Mouse (Mus musculus) thymus, postnatal 14 days (tissue): Measurements from ENCODE around the gene Zfpl1.
A peak's percentile ranks its signal among the peaks of the same experiment; 100 is the strongest.

ENCODE experiments used
- DNase-seq: peaks from one replicate; pipeline ENCODE4 v3.0.0; 2021

Gene Zfpl1

DNA sequence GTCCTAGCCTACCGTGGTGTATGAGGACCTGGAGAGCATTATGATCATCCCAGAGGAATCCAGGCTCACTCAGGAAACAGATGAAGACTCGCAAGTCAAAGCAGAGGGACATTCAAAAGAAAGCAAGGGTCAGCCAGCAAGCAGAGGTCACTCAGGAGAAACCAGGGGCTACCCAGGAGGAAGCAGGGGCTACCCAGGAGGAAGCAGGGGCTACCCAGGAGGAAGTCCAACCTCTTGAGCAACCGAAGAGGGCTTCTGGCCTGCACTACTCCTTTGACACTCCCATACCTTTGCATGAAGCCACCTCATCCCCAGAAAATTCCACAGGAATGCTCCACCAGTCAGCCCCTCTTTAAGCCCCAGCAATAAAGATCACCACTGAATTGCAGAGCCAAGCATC is 13.1 kb upstream of the Zfpl1 start:
- no peak for DNase-seq

DNA sequence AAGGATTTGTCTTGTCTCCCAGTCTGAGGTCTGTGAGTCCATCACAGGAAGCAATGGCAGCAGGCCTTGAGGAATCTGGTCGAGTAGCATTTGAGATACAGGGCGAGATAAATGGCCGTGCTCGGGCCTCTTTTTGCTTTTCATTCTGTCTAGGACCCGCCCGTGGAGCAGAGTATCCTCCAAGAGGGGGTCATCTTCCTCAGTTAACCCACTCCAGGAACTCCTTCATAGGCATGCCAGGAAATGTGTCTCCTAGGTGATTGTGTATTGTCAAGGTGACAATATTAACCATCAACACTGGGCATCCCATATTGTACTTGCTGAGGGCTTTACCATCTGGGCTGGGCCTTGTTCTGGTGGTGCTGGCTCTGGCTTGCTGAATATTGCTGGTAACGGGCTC is 9.4 kb upstream of the Zfpl1 start, which contains the start of gene AC131692.1:
TSS of gene AC131692.1 (plus strand) at position 301 of the 400 bp plus-strand sequence.
- DNase-seq = no peak

DNA sequence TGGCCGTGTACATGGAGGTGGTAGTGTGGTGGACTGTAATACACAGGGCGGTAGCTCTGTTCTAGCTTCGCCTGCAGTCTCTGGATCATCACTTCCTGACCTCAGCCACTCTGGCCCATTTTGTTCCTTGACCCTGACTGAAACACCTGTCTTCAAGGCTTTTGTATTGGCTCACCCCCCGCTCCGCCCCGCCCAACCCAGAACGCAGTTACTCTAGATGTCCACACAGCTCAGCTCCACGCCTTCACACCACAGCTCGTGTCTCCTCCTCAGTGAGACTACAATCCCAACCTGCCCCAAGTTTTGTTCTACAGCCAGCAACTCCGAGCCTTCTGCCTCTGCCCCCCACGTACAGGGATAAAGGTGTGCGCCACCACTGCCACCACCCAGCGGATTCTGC is 4.1 kb upstream of the Zfpl1 start:
- DNase-seq = no peak

DNA sequence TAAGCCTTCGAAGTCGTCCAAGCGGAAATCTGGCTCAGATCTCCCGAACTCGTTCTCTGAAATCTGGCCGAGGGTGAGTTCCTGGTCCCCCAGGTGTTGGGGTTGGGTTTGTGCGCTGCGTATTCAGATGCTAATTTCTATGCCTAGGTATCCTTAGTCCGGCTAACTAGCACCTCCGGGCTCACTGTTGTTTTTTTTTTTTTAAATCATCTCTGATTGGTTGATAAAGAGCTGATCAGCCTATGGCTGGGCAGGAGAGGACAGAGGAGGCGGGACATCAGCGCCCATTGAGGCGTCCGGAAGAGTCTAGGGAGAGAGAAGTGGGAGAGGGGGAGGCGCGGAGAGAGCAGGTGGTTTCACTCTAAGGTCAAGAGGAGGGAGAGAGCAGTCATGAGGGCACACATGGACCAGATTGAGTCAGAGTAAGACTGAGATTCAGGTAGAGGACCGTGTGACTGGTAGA is 692 bp upstream of the Zfpl1 start:
- peak; percentile 68 for DNase-seq

- DNase-seq = no peak
Measured at GRCm38 (mm10) chr19:6082156-6082555, 2.6 kb downstream of the Zfpl1 start, which contains the start of gene Gm28374. Gene Gm28374 (minus strand): TSS chr19:6082256.

DNA sequence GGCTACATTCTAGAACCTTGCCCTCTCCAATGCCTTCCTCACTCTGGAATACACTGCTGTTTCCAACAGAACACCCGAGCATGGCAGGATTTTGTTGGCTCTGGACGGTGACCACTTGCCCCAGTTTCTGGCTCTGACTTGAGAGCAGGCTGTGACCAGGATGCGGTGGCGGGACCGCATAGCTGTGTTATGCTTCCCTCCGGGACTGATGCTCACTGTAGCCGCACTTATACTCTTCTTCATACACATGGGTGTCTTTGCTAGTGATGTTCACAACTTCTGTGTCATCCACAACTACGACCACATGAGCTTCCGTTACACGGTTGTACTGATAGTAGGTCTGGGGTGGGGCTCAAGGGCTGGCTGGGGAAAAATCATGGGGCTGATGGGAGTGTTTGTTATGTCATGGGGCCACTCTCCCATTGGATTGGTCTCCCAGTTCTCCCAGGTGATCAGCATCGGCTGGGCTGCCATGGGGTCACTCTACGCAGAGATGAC is 4.7 kb downstream of the Zfpl1 start, which contains the start of gene Tmem262:
TSS of gene Tmem262 (plus strand) at position 51 of the 498 bp plus-strand sequence.
- no peak for DNase-seq

DNA sequence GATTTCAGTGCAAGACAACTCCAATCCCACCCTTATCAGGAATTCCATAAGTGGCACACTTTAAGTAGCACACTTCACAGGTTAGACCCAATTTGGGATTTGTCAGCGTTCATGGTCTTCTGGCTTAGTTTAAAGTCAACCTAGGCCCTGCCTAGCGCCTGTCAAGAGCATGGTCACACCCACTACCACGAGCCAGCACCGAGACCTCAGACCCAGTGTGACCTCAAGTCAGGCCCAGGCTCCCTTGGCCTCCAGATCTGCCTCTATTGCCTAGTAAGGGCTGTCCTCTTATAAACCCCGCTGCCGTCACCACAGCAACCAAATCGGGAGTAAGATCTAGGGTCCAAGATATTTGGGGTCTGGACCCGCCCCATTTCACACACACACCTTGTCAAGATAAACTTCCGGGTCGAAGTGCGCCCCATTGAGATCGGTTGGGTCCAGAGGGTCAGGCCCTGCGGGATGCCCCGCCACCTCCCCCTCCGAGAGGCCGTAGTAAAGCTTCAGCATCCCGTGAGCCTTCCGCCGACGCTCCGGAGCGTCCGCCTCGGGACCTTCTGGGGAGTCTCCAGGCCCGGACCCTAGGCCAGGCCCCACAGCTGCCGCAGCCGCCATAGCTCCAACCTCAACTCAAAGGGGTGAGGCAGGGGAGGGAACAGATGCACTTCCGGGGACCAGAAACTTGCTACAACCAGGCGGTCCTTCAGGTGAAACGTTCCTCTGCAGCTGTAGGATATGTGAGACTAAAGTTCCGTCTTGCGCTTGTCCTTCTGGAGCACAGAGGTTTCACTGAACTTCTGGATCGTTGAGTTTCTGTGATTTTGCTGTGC is 8.0 kb downstream of the Zfpl1 start, which contains the start of gene Vps51:
TSS of gene Vps51 (minus strand) at position 668 of the 830 bp plus-strand sequence.
- peak; percentile 89 for DNase-seq

DNA sequence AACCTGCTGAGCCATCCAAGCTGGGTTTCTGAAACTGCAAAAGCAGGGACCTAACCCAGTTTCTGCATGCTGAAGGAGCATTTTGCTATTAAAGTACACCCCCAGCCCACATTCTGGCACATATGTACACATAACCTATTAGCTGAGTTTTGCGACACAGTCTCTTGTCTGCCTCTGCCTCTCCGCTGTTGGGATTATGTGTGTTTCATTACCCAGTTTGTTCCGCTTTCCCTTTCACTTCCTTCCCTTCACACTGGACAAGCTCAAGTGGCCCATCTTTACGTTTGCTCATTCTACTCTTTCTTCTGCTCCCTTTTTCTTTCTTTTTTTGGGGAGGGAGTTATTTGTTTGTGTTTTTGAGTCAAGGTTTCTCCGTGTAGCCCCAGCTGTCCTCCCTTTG is 10.9 kb downstream of the Zfpl1 start:
- DNase-seq = no peak

GRCm38 (mm10) chr19:6071261-6071660 is 13.5 kb downstream of the Zfpl1 start:
- DNase-seq = no peak

DNA sequence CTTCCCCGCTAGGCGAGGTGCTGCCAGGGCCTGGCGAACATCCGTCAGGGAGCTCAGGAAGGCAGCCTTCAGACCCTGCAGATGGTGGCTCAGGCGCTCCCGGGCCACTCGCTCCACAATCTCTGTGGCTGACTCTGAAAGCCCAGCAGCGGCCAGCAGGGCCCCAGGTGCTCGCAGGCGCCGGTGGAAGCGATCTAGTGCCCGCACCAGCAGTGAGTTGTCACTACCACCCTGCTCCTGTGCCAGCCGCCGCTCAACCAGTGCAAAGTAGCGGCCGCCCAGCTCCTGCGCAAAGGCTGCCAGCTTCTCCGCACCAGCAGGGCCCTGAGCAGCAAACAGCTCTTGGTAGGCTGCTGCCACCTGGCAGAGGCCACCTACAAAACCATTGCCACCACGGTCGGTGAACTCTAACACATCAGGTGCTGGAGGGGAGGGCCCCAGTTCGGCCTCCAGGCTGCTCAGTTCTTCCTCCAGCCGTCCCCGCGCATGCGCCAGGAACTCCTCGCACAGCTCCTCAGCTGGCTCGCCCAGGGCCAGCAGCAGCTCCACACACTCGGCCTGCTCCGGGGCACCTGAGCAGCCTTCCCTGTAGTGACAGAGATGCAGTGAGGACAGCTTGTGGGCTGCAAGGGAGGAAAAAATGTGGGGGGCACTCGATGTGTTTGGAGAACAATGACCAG is 14.0 kb downstream of the Zfpl1 start:
- no peak for DNase-seq

GRCm38 (mm10) chr19:6069851-6070250 is 14.9 kb downstream of the Zfpl1 start:
- DNase-seq = no peak

DNA sequence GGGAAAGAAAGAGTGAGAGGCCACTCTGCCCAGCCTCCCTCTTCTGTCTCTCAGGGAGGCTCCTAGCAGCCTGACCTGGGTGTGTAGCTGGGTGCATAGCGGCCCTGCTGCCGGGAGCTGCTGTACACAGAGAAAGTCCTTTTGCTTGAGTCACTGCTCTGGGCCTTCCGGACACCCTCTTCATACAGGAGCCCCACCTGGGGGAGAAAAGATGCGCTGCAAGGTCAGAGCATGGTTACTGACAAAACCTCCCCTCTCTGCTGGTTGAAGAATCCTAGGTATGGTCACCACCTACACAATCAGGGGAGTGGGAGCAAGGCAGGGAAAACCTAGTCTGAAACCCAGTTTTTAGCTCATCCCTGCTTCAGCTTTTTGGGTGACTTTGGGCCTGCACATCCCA is 15.8 kb downstream of the Zfpl1 start:
- peak; percentile 63 for DNase-seq

DNA sequence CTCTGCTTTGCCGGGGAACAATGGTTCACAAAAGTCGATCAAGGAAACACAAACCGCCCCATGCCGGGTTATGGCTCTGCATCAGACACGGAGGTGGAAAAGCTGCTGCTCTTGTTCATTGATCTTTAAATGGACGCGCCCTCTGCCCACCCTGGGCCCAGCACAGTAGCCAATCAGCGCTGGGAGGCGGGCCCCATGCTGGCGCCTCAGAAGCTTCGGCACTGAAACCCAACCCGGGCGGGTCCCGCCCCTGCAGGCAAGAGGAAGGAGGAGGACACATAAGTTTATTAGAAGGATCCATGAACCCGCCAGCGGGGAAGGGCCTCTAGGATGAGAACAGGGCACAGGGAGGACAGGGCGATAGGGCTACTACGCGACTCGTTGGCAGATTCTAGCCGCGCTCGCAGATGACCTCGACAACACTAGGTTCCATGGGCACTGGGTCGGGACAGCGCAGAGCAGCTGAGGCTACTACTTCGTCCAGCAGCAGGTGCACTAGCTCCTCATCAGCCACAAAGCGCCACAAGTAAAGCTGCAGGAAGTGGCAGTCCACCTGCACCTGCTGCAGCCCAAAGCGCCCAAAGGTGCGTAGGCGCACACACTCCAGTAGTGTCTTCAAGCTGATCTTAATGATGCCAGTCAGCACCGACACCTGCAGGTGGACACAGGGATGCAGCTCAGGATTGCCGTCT is 16.9 kb downstream of the Zfpl1 start, which contains the start of gene Tm7sf2:
TSS of gene Tm7sf2 (minus strand) at position 650 of the 692 bp plus-strand sequence.
- DNase-seq = peak; percentile 90

DNA sequence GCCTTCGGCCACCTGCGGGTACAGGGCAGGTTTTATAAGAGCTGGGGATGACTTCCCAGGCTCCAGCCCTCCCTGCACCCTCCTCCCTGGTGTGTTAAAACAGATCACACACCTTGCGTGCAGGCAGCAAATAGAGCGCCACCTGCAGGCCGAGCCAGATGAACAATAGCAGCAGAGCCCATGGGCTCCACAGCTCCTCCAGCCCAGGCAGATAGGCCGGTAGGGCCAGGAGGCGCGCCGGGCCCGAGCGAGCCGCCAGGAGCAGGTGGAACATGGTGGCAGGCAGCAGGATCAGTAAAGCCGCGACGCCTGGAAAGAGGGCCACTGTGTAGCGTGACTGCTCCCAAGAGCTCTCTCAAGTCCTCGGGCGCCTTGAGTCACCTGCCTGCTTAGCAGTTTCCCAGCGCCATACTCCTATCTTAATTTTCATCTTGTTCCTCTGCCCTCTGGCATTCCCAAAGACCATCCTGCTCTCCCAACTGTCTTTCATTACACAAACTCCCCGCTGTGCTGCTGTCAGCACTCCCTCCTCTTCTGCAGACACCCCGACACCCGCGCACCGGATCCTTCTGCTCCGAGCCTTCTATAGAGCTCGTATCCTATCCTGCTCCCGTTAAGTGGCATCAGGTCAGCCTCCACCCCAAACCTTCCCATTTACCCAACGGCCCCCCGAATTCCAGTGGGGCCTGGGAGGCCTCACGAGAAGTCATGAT is 17.6 kb downstream of the Zfpl1 start:
- DNase-seq = peak; percentile 89

GRCm38 (mm10) chr19:6066571-6066970 is 18.2 kb downstream of the Zfpl1 start:
- DNase-seq = no peak

DNA sequence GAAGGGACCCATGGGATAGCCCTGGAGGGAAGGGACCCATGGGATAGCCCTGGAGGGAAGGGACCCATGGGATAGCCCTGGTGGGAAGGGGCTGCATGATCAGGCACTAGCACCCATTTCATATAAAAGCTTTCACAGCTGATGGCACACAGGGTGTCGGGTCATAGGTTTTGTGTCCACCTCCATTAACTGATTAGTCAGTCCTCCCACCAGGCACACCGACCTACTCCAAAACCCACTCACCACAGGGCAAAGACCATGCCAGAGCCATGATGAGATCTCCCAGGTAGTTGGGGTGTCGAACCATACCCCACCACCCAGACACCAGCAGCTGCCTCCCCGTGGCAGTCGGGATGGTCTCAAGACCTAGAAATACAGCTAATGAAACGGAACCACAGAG is 21.7 kb downstream of the Zfpl1 start:
- no peak for DNase-seq

DNA sequence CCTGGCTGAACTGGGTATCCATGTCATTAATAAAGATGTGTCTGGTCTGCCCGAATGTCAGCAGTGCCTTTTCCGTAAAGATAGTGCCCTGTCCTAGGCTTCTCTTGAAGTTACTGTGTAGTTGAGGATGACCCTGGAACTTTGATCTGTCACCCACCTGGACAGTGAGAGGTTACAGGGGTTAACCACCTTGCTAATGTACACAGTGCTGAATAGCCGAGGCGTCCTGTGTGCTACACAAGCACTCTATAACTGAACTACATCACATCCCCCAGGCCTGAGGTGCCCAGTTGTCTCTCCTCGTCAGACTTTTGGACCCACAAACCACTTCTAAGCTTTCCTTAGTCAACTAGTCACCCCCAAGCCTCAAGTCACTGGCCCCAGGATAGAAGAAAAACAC is 22.3 kb downstream of the Zfpl1 start:
- DNase-seq = no peak

DNA sequence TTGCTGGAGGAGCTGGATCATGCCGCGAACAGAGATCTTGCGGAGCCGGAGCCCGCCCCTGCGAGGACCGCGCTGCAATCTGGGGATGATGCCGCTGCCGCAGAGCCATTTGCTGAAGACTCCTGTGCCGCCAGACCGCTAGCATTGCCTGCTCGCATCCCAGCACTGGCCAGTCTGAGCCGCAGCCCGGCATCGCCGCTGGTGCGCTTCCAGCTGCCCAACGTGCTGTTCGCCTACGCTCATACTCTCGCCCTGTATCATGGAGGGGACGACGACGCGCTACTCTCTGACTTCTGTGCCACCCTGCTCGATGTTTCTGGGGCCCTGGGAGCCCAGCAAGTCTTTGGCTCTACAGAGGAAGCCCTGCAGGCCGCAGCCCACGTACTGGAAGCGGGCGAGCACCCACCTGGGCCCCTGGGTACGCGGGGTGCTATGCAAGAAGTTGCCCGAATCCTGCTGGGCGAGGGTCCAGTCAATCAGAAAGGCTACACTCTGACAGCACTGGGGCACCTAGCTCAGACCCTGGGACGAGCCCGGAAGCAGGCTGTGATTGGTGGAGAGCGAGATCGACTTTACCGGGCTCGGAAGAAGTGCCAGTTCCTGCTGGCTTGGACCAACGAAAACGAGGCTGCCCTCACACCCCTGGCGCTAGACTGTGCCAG is 23.0 kb downstream of the Zfpl1 start:
- peak; percentile 77 for DNase-seq

GRCm38 (mm10) chr19:6061021-6061533 is 23.7 kb downstream of the Zfpl1 start, which contains the start of gene Znhit2:
Gene Znhit2 (plus strand): TSS chr19:6061192.
- DNase-seq = peak; percentile 95

DNA sequence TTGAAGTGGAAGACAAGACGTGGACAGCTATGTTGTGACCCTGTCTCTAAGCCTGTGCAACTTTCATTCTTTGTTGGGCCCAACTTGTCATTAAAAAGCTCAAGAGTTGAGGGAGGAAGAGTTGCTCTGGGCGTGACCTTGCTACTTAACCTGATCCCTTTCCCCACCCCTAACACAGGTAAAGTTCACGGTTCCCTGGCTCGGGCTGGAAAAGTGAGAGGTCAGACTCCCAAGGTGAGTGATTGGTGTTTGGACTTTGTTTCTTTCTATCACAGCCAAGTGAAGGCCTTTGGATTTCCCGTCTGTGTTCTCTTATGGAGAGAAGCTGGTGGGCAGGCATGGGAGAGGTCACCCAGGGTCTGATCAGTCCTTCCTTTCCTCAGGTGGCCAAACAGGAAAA is 25.8 kb downstream of the Zfpl1 start:
- DNase-seq = no peak

- DNase-seq = no peak
Measured at GRCm38 (mm10) chr19:6058513-6058912, 26.2 kb downstream of the Zfpl1 start.
